Mouse (Mus musculus) MEL (cell line): ENCODE data around the gene Serf2. TPM values are rescaled to one million over a fixed set of nuclear protein-coding genes. Genes with fewer than 3 reads are reported as not detected.

Experiments used
- DNase-seq: peaks from one replicate; pipeline ENCODE4 v3.0.0; 2011; ENCODE audit warnings: low read depth, low spot score
- H3K27ac ChIP-seq: 2 replicates; pipeline ENCODE4 v1.5.1; 2012; ENCODE audit warnings: low read depth, mild to moderate bottlenecking, control low read depth, low read length, moderate library complexity; ENCODE audit not compliant: control insufficient read depth
- H3K27me3 ChIP-seq, 2 experiments: fragments of 150-350 bp in 1 of 2; sonication (generic) in 1 of 2; 2 replicates each; pipeline ENCODE4 v1.6.1; 2012; ENCODE audit warnings: low read length in 2 of 2, mild to moderate bottlenecking in 2 of 2, improper control_type of control experiment in 1 of 2, moderate library complexity in 1 of 2; ENCODE audit not compliant: insufficient read depth in 2 of 2, control insufficient read depth in 1 of 2
- H3K36me3 ChIP-seq, 2 experiments: 2 replicates each; pipeline ENCODE4 v1.6.1; 2012 to 2014; ENCODE audit warnings: low read length in 2 of 2, improper control_type of control experiment in 1 of 2, inconsistent platforms in 1 of 2, mild to moderate bottlenecking in 1 of 2; ENCODE audit not compliant: insufficient read depth in 2 of 2, control insufficient read depth in 1 of 2
- H3K4me1 ChIP-seq, 2 experiments: fragments of 150-350 bp in 1 of 2; sonication (generic) in 1 of 2; 2 replicates each; pipeline ENCODE4 v1.6.1; 2012; ENCODE audit warnings: low read length in 2 of 2, improper control_type of control experiment in 1 of 2, mild to moderate bottlenecking in 1 of 2; ENCODE audit not compliant: insufficient read depth in 2 of 2, control insufficient read depth in 1 of 2
- H3K4me3 ChIP-seq, 2 experiments: fragments of 150-350 bp in 1 of 2; sonication (generic) in 1 of 2; 2 replicates each; pipeline ENCODE4 v1.5.1; 2012; ENCODE audit warnings: low read depth in 2 of 2, low read length in 2 of 2, mild to moderate bottlenecking in 2 of 2, moderate library complexity in 2 of 2, control low read depth in 1 of 2, improper control_type of control experiment in 1 of 2; ENCODE audit not compliant: control insufficient read depth in 1 of 2, insufficient read depth in 1 of 2
- H3K79me2 ChIP-seq: 2 replicates; pipeline ENCODE4 v1.6.1; 2012; ENCODE audit warnings: mild to moderate bottlenecking, low read length, moderate library complexity; ENCODE audit not compliant: control insufficient read depth, poor library complexity, insufficient read depth
- H3K9ac ChIP-seq: 2 replicates; pipeline ENCODE4 v1.6.1; 2012; ENCODE audit warnings: low read depth, mild to moderate bottlenecking, control low read depth, low read length, moderate library complexity; ENCODE audit not compliant: control insufficient read depth, poor library complexity, severe bottlenecking
- H3K9me3 ChIP-seq: fragments of 150-350 bp; sonication (generic); replicated peaks from 2 replicates; pipeline ENCODE4 v1.6.1; 2012; ENCODE audit warnings: mild to moderate bottlenecking, low read length, improper control_type of control experiment, moderate library complexity; ENCODE audit not compliant: insufficient read depth
- CTCF ChIP-seq, 3 experiments: IDR thresholded peaks in 2 of 3; conservative IDR thresholded peaks in 1 of 3; 2 replicates each; pipeline ENCODE4 v1.5.1; 2011 to 2012; ENCODE audit warnings: low read length in 3 of 3, low read depth in 2 of 3, mild to moderate bottlenecking in 2 of 3, improper control_type of control experiment in 1 of 3, inconsistent platforms in 1 of 3, mixed read lengths in 1 of 3, moderate library complexity in 1 of 3; ENCODE audit not compliant: control insufficient read depth in 1 of 3, insufficient read depth in 1 of 3, poor library complexity in 1 of 3, severe bottlenecking in 1 of 3
- E2F4 ChIP-seq: IDR thresholded peaks from 2 replicates; pipeline ENCODE4 v1.6.1; 2011; ENCODE audit warnings: low read depth, low read length, improper control_type of control experiment, borderline replicate concordance
- ELF1 ChIP-seq: IDR thresholded peaks from 2 replicates; pipeline ENCODE4 v1.6.1; 2014; ENCODE audit warnings: low read depth, mild to moderate bottlenecking, inconsistent platforms, low read length, improper control_type of control experiment, moderate library complexity
- ETS1 ChIP-seq: IDR thresholded peaks from 2 replicates; pipeline ENCODE4 v1.6.1; 2012; ENCODE audit warnings: low read depth, mild to moderate bottlenecking, inconsistent platforms, low read length, improper control_type of control experiment, moderate library complexity
- JUND ChIP-seq: IDR thresholded peaks from 2 replicates; pipeline ENCODE4 v1.6.1; 2011; ENCODE audit warnings: low read depth, mild to moderate bottlenecking, improper control_type of control experiment, low read length
- MYB ChIP-seq: IDR thresholded peaks from 2 replicates; pipeline ENCODE4 v1.6.1; 2011; ENCODE audit warnings: mild to moderate bottlenecking, low read depth, low read length, improper control_type of control experiment
- MYC ChIP-seq: IDR thresholded peaks from 2 replicates; pipeline ENCODE4 v1.6.1; 2011; ENCODE audit warnings: low read depth, mild to moderate bottlenecking, low read length, improper control_type of control experiment, moderate library complexity
- NELFE ChIP-seq: IDR thresholded peaks from 2 replicates; pipeline ENCODE4 v1.6.1; 2011; ENCODE audit warnings: low read depth, low read length, improper control_type of control experiment
- POLR2AphosphoS2 ChIP-seq: IDR thresholded peaks from 2 replicates; pipeline ENCODE4 v1.6.1; 2011; ENCODE audit warnings: low read length, improper control_type of control experiment
- POLR2AphosphoS5 ChIP-seq: IDR thresholded peaks from 2 replicates; pipeline ENCODE4 v1.6.1; 2012; ENCODE audit warnings: low read depth, borderline replicate concordance, mild to moderate bottlenecking, inconsistent platforms, low read length, moderate library complexity, mixed read lengths
- RAD21 ChIP-seq: IDR thresholded peaks from 2 replicates; pipeline ENCODE4 v1.6.1; 2011; ENCODE audit warnings: mild to moderate bottlenecking, low read depth, low read length, improper control_type of control experiment
- SIN3A ChIP-seq: IDR thresholded peaks from 2 replicates; pipeline ENCODE4 v1.6.1; 2012; ENCODE audit warnings: low read length, improper control_type of control experiment, inconsistent platforms
- TCF12 ChIP-seq: IDR thresholded peaks from 2 replicates; pipeline ENCODE4 v1.6.1; 2014; ENCODE audit warnings: low read depth, mild to moderate bottlenecking, inconsistent platforms, low read length, improper control_type of control experiment, moderate library complexity
- polyA plus RNA-seq, 2 experiments: library from polyadenylated mRNA; stranded (reverse) in 1 of 2; unstranded in 1 of 2; fragments of >175 nt in 1 of 2; fragments of >200 nt in 1 of 2; gene quantifications; 2 replicates each; pipeline versions ENCODE4 v1.2.1 to v1.2.4; 2012; ENCODE audit warnings: low replicate concordance in 2 of 2, low read depth in 1 of 2; ENCODE audit not compliant: insufficient read length in 2 of 2, insufficient read depth in 1 of 2, missing spikeins in 1 of 2
- total RNA-seq: library from RNA; depleted of rRNA; stranded (reverse); fragments of 300-350 nt; gene quantifications from 2 replicates; pipeline ENCODE4 v1.2.3, GENCODE M21; 2012

Gene Serf2
- total and polyA plus RNA-seq, 3 experiments: 352 to 469 TPM; not detected in 1

GRCm38 (mm10) chr2:121442259-121443067, 6.5 kb upstream of the Serf2 start:
- Histone ChIP-seq H3K4me3 (no peak overlapping the region), H3K27ac (no peak overlapping the region), H3K4me1 (peaks cover 9 to 24% of the 10 kb centered on the region in 2 experiments), H3K36me3 (peaks cover 3 to 15% of the 10 kb centered on the region in 2 experiments; a peak in 3 of 4 replicates), H3K9ac (no peak overlapping the region), H3K27me3 (no peaks in the 10 kb centered on the region), H3K79me2 (no peaks in the 10 kb centered on the region), H3K9me3 (no peaks in the 10 kb centered on the region)
- no peak for DNase-seq
- TF ChIP-seq POLR2AphosphoS2 (no peak), NELFE (no peak), ETS1 (no peak)

DNA sequence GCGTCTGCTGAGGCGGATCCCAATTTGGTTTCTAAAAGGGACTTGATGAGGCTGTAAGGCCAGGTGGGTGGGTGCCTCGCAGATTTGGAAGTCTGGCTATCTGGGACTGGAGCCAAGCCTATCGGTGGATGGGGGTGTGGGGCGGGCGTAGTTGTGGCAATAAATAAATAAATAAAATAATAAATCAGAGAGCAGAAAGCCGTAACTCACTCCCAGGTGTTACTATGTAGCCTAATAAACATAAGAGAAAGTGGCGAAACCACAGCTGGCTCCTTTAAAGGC, 6.0 kb upstream of the Serf2 start:
- TF ChIP-seq MYC: no peak
- TF ChIP-seq JUND: no peak
- TF ChIP-seq CTCF (IDR thresholded peaks at IDR 0.05 in 2 of 3, conservative IDR thresholded peaks at IDR 0.05 in 1 of 3; ENCODE audit: control insufficient read depth in 1 of 3, insufficient read depth in 1 of 3, low read depth in 2 of 3, low read length in 3 of 3, poor library complexity in 1 of 3, severe bottlenecking in 1 of 3): no peak
- no peak for TF ChIP-seq TCF12
- no peak for TF ChIP-seq E2F4
- peaks cover 0 to 18% of the 10 kb centered on the region in 2 experiments; a peak in 2 of 4 replicates for H3K36me3 ChIP-seq
- H3K4me3 ChIP-seq: no peak overlapping the region
- no peaks in the 10 kb centered on the region for H3K79me2 ChIP-seq
- H3K9ac ChIP-seq: no peak overlapping the region
- no peak overlapping the region for H3K27ac ChIP-seq
- peaks cover 11 to 27% of the 10 kb centered on the region in 2 experiments for H3K4me1 ChIP-seq
- no peak for DNase-seq
- no peaks in the 10 kb centered on the region for H3K27me3 ChIP-seq
- H3K9me3 ChIP-seq: no peaks in the 10 kb centered on the region

GRCm38 (mm10) chr2:121444178-121444577, 4.8 kb upstream of the Serf2 start, which contains the start of gene Ell3:
TSS of gene Ell3 (minus strand) at chr2:121444278.
- no peaks in the 10 kb centered on the region for H3K9me3 ChIP-seq
- H3K4me1 ChIP-seq: peaks cover 11 to 27% of the 10 kb centered on the region in 2 experiments
- TF ChIP-seq POLR2AphosphoS5: no peak
- no peak for TF ChIP-seq RAD21
- no peak for TF ChIP-seq NELFE
- no peak for TF ChIP-seq MYB
- TF ChIP-seq ELF1: no peak
- no peak for TF ChIP-seq SIN3A
- H3K36me3 ChIP-seq: peaks cover 0 to 18% of the 10 kb centered on the region in 2 experiments; a peak in 2 of 4 replicates
- no peaks in the 10 kb centered on the region for H3K27me3 ChIP-seq
- 0 out of 2 replicates have a peak within 1 kb of the TSS, but pooled peaks have one; percentile 10 for H3K27ac ChIP-seq
- H3K79me2 ChIP-seq: no peaks in the 10 kb centered on the region; the same call in 1 of the 2 replicates
- DNase-seq: no peak
- H3K4me3 ChIP-seq: no peak within 1 kb of the TSS
- H3K9ac ChIP-seq: no peak within 1 kb of the TSS
